Mouse (Mus musculus): ENCODE results near the gene Kcnn3. TPM values are rescaled to one million over a fixed set of nuclear protein-coding genes. Genes with fewer than 3 reads are reported as not detected.
A peak's percentile ranks its signal among the peaks of the same experiment; 100 is the strongest.

The Kcnn3 gene
- total RNA-seq, 1 experiment: 0.13 TPM

- H3K9me3 ChIP-seq (ENCODE audit: control insufficient read depth, insufficient read depth, low read depth, low read length): no peaks in the 10 kb centered on the region
- no peak overlapping the region for H3K27ac ChIP-seq (ENCODE audit: insufficient read depth, low read depth, low read length, poor library complexity, severe bottlenecking)
- H3K4me1 ChIP-seq (ENCODE audit: control insufficient read depth in 2 of 2, insufficient read depth in 2 of 2, low read length in 2 of 2, poor library complexity in 1 of 2): no peaks in the 10 kb centered on the region
- H3K9ac ChIP-seq (ENCODE audit: insufficient read depth, low read depth, low read length, poor library complexity, severe bottlenecking): no peak overlapping the region
- H3K36me3 ChIP-seq (ENCODE audit: control insufficient read depth, insufficient read depth, low read length, poor library complexity, severe bottlenecking): no peaks in the 10 kb centered on the region
- no peak for DNase-seq (ENCODE audit: low read depth, low spot score)
- H3K4me3 ChIP-seq (ENCODE audit: insufficient read depth in 1 of 2, low read depth in 1 of 2, low read length in 2 of 2, poor library complexity in 1 of 2, severe bottlenecking in 1 of 2): no peak overlapping the region
- TF ChIP-seq ZNF384 (IDR thresholded peaks at IDR 0.05; ENCODE audit: low read depth, low read length) (no peak), ZC3H11A (IDR thresholded peaks at IDR 0.05; ENCODE audit: borderline replicate concordance, low read depth, low read length) (no peak), MAFK (IDR thresholded peaks at IDR 0.05; ENCODE audit: insufficient read depth, low read depth, low read length) (no peak), CHD2 (IDR thresholded peaks at IDR 0.05; ENCODE audit: low read depth, low read length) (no peak), HCFC1 (IDR thresholded peaks at IDR 0.05; ENCODE audit: borderline replicate concordance, insufficient read depth, low read length) (no peak)
- in situ Hi-C loops (cut with MboI; ENCODE audit: low sequenced_read_pairs in 2 of 2, unreplicated experiment in 2 of 2): loop anchor here in 1 of 2 experiments (10.0 kb wide), 1 partner anchor 253 kb away; the partner anchor contains the start of gene Chrnb2
These were observed 8.6 kb upstream of the Kcnn3 start for GRCm38 (mm10) chr3:89511400-89511799.

GRCm38 (mm10) chr3:89512225-89512624 lies 7.7 kb upstream of the Kcnn3 start:
- Histone ChIP-seq H3K9me3 (ENCODE audit: control insufficient read depth, insufficient read depth, low read depth, low read length) (no peaks in the 10 kb centered on the region), H3K4me1 (ENCODE audit: control insufficient read depth in 2 of 2, insufficient read depth in 2 of 2, low read length in 2 of 2, poor library complexity in 1 of 2) (no peaks in the 10 kb centered on the region), H3K9ac (ENCODE audit: insufficient read depth, low read depth, low read length, poor library complexity, severe bottlenecking) (no peak overlapping the region), H3K36me3 (ENCODE audit: control insufficient read depth, insufficient read depth, low read length, poor library complexity, severe bottlenecking) (no peaks in the 10 kb centered on the region), H3K4me3 (ENCODE audit: insufficient read depth in 1 of 2, low read depth in 1 of 2, low read length in 2 of 2, poor library complexity in 1 of 2, severe bottlenecking in 1 of 2) (no peak overlapping the region), H3K27ac (ENCODE audit: insufficient read depth, low read depth, low read length, poor library complexity, severe bottlenecking) (no peak overlapping the region)
- peak; percentile 48 for DNase-seq (ENCODE audit: low read depth, low spot score)
- in situ Hi-C loops (cut with MboI; ENCODE audit: low sequenced_read_pairs in 2 of 2, unreplicated experiment in 2 of 2): loop anchor here in 1 of 2 experiments (10.0 kb wide), 1 partner anchor 253 kb away; the partner anchor contains the start of gene Chrnb2
- 0 out of 2 replicates have a peak, but pooled peaks have one; percentile 14 for TF ChIP-seq ZC3H11A (IDR thresholded peaks at IDR 0.05; ENCODE audit: borderline replicate concordance, low read depth, low read length)
- TF ChIP-seq HCFC1 (IDR thresholded peaks at IDR 0.05; ENCODE audit: borderline replicate concordance, insufficient read depth, low read length): no peak

GRCm38 (mm10) chr3:89515444-89515843 lies 4.5 kb upstream of the Kcnn3 start:
- Histone ChIP-seq H3K27ac (ENCODE audit: insufficient read depth, low read depth, low read length, poor library complexity, severe bottlenecking) (no peak overlapping the region), H3K4me1 (ENCODE audit: control insufficient read depth in 2 of 2, insufficient read depth in 2 of 2, low read length in 2 of 2, poor library complexity in 1 of 2) (peaks cover 0 to 1% of the 10 kb centered on the region in 2 experiments; a peak in 1 of 4 replicates), H3K9ac (ENCODE audit: insufficient read depth, low read depth, low read length, poor library complexity, severe bottlenecking) (no peak overlapping the region), H3K9me3 (ENCODE audit: control insufficient read depth, insufficient read depth, low read depth, low read length) (no peaks in the 10 kb centered on the region), H3K36me3 (ENCODE audit: control insufficient read depth, insufficient read depth, low read length, poor library complexity, severe bottlenecking) (no peaks in the 10 kb centered on the region), H3K4me3 (ENCODE audit: insufficient read depth in 1 of 2, low read depth in 1 of 2, low read length in 2 of 2, poor library complexity in 1 of 2, severe bottlenecking in 1 of 2) (no peak overlapping the region)
- in situ Hi-C loops (cut with MboI; ENCODE audit: low sequenced_read_pairs in 2 of 2, unreplicated experiment in 2 of 2): loop anchor here in 1 of 2 experiments (10.0 kb wide), 1 partner anchor 249 kb away; the partner anchor contains the start of gene Chrnb2
- TF ChIP-seq HCFC1 (IDR thresholded peaks at IDR 0.05; ENCODE audit: borderline replicate concordance, insufficient read depth, low read length): no peak
- no peak for TF ChIP-seq ZC3H11A (IDR thresholded peaks at IDR 0.05; ENCODE audit: borderline replicate concordance, low read depth, low read length)
- DNase-seq (ENCODE audit: low read depth, low spot score): no peak

- Histone ChIP-seq H3K9me3 (ENCODE audit: control insufficient read depth, insufficient read depth, low read depth, low read length) (no peaks in the 10 kb centered on the region), H3K4me1 (ENCODE audit: control insufficient read depth in 2 of 2, insufficient read depth in 2 of 2, low read length in 2 of 2, poor library complexity in 1 of 2) (peaks cover 0 to 3% of the 10 kb centered on the region in 2 experiments; a peak in 1 of 4 replicates), H3K36me3 (ENCODE audit: control insufficient read depth, insufficient read depth, low read length, poor library complexity, severe bottlenecking) (no peaks in the 10 kb centered on the region), H3K9ac (ENCODE audit: insufficient read depth, low read depth, low read length, poor library complexity, severe bottlenecking) (no peak overlapping the region), H3K4me3 (ENCODE audit: insufficient read depth in 1 of 2, low read depth in 1 of 2, low read length in 2 of 2, poor library complexity in 1 of 2, severe bottlenecking in 1 of 2) (no peak overlapping the region), H3K27ac (ENCODE audit: insufficient read depth, low read depth, low read length, poor library complexity, severe bottlenecking) (no peak overlapping the region)
- no peak for DNase-seq (ENCODE audit: low read depth, low spot score)
- in situ Hi-C loops (cut with MboI; ENCODE audit: low sequenced_read_pairs in 2 of 2, unreplicated experiment in 2 of 2): loop anchor here in 1 of 2 experiments (10.0 kb wide), 1 partner anchor 248 kb away; the partner anchor contains the start of gene Chrnb2
- TF ChIP-seq ZNF384 (IDR thresholded peaks at IDR 0.05; ENCODE audit: low read depth, low read length): no peak
- TF ChIP-seq HCFC1 (IDR thresholded peaks at IDR 0.05; ENCODE audit: borderline replicate concordance, insufficient read depth, low read length): no peak
- TF ChIP-seq CHD2 (IDR thresholded peaks at IDR 0.05; ENCODE audit: low read depth, low read length): no peak
- no peak for TF ChIP-seq MAFK (IDR thresholded peaks at IDR 0.05; ENCODE audit: insufficient read depth, low read depth, low read length)
- no peak for TF ChIP-seq ZC3H11A (IDR thresholded peaks at IDR 0.05; ENCODE audit: borderline replicate concordance, low read depth, low read length)
These were observed 3.6 kb upstream of the Kcnn3 start for GRCm38 (mm10) chr3:89516321-89516720.
